Mouse (Mus musculus): ENCODE measurements at regions not wholly inside any gene's neighbourhood (a gene's known extent, or its start where the extent isn't known, plus 50 kb on each side); places are given as distances from the start of the nearest gene placed in this dataset.

DNA sequence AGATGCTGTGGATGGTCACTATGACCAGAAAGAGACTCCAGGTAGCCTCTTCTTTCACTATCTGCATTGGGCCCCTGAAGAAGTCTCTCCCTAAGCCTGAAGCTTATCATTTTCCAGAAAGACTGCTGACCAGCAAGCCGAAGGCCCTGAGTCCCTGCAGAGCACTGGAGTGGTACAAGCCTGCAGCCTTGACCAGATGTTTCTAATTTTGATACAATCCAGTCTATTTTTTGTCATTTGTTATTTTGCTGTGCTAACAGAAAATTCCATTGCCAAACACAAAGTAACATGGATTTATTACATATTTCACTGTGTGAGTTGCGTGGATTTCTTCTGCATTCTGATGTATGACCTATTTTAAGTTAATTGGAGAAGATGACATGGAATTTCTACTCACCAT, 764.9 kb upstream of the Arrdc4 start:
- Histone ChIP-seq H3K36me3 (ENCODE audit: control insufficient read depth, insufficient read depth, low read length) (no peaks in the 10 kb centered on the region), H3K27ac (ENCODE audit: low read length) (no peak overlapping the region), H3K4me2 (ENCODE audit: low read depth, low read length) (no peak overlapping the region), H3K9ac (ENCODE audit: low read length) (no peak overlapping the region), H3K9me3 (replicated peaks; ENCODE audit: control insufficient read depth, low read length) (no peaks in the 10 kb centered on the region), H3K4me3 (replicated peaks; ENCODE audit: low read length) (no peak overlapping the region), H3K27me3 (ENCODE audit: control insufficient read depth, insufficient read depth, low read length) (no peaks in the 10 kb centered on the region), H3K4me1 (ENCODE audit: control insufficient read depth, insufficient read depth, low read length) (no peaks in the 10 kb centered on the region)
- ATAC-seq (ENCODE audit: insufficient read depth, low FRiP score), result no peak
- 55% methylated on average over 2 of the region's 2 CpGs for WGBS

DNA sequence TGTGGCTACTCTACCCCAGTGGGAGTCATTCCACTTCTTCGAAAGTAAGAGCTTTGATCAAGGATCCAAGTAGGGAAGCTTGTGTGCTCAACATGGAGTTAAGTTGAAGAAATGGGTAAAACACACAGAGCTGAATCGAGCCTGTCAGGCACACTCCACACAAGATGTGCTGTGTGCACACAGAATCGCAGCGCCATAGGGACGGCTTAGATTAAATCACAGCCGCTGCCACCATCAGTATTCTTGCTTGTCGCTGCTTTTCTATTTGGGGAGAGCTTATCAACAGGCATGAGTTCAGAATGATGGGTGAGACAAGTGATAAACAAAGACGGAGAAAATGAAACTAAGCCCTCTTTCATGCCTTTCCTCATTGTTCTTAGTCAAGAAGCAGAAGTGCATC, 761.3 kb upstream of the Arrdc4 start:
- H3K27ac ChIP-seq (ENCODE audit: low read length), result no peak overlapping the region
- H3K9me3 ChIP-seq (replicated peaks; ENCODE audit: control insufficient read depth, low read length), result no peaks in the 10 kb centered on the region
- no peak overlapping the region for H3K4me2 ChIP-seq (ENCODE audit: low read depth, low read length)
- no peaks in the 10 kb centered on the region for H3K27me3 ChIP-seq (ENCODE audit: control insufficient read depth, insufficient read depth, low read length)
- WGBS, result 55% methylated on average over 8 of the region's 8 CpGs
- H3K36me3 ChIP-seq (ENCODE audit: control insufficient read depth, insufficient read depth, low read length), result no peaks in the 10 kb centered on the region
- no peaks in the 10 kb centered on the region for H3K4me1 ChIP-seq (ENCODE audit: control insufficient read depth, insufficient read depth, low read length)
- no peak overlapping the region for H3K9ac ChIP-seq (ENCODE audit: low read length)
- ATAC-seq (ENCODE audit: insufficient read depth, low FRiP score), result no peak
- no peak overlapping the region for H3K4me3 ChIP-seq (replicated peaks; ENCODE audit: low read length)

- Histone ChIP-seq H3K9me3 (replicated peaks; ENCODE audit: control insufficient read depth, low read length) (no peaks in the 10 kb centered on the region), H3K4me3 (replicated peaks; ENCODE audit: low read length) (no peak overlapping the region), H3K27me3 (ENCODE audit: control insufficient read depth, insufficient read depth, low read length) (no peaks in the 10 kb centered on the region), H3K9ac (ENCODE audit: low read length) (no peak overlapping the region; the same call in 1 of the 2 replicates), H3K4me2 (ENCODE audit: low read depth, low read length) (peak overlapping the region; percentile 22), H3K27ac (ENCODE audit: low read length) (no peak overlapping the region), H3K4me1 (ENCODE audit: control insufficient read depth, insufficient read depth, low read length) (0 out of 2 replicates have a peak, but pooled peaks cover 6% of the 10 kb centered on the region), H3K36me3 (ENCODE audit: control insufficient read depth, insufficient read depth, low read length) (no peaks in the 10 kb centered on the region)
- no peak for ATAC-seq (ENCODE audit: insufficient read depth, low FRiP score)
- 64% methylated on average over 18 of the region's 18 CpGs for WGBS
These were observed 744.3 kb upstream of the Arrdc4 start for GRCm38 (mm10) chr7:69493062-69493930.

GRCm38 (mm10) chr7:69490566-69491466, 741.8 kb upstream of the Arrdc4 start:
- Histone ChIP-seq H3K9me3 (replicated peaks; ENCODE audit: control insufficient read depth, low read length) (no peaks in the 10 kb centered on the region), H3K4me2 (ENCODE audit: low read depth, low read length) (peak overlapping the region; percentile 28), H3K4me3 (replicated peaks; ENCODE audit: low read length) (no peak overlapping the region), H3K27ac (ENCODE audit: low read length) (no peak overlapping the region), H3K4me1 (ENCODE audit: control insufficient read depth, insufficient read depth, low read length) (0 out of 2 replicates have a peak, but pooled peaks cover 6% of the 10 kb centered on the region), H3K9ac (ENCODE audit: low read length) (no peak overlapping the region), H3K36me3 (ENCODE audit: control insufficient read depth, insufficient read depth, low read length) (no peaks in the 10 kb centered on the region), H3K27me3 (ENCODE audit: control insufficient read depth, insufficient read depth, low read length) (no peaks in the 10 kb centered on the region)
- WGBS, result 27% methylated on average over 16 of the region's 16 CpGs
- ATAC-seq (ENCODE audit: insufficient read depth, low FRiP score), result peak; percentile 88

DNA sequence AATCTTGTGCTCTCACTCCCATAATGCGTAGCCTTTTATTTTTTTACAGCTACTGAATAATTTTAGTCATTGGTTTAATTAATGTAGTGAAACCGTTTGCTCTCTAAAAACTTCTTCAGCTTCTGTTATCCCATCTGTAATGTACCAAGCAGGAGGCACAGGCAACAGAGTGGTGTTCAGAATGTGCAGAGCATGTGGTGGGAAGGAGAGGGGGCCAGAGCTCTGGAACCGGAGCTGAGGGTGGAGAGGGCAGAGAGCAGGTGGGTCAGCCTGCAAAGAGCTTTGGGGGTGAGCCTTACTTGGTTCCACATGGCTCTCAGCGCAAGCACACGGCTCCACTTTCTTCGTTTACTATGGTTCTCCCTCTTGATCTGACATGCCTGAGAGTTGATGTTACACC, 739.6 kb upstream of the Arrdc4 start:
- Histone ChIP-seq H3K9ac (ENCODE audit: low read length) (no peak overlapping the region), H3K4me3 (replicated peaks; ENCODE audit: low read length) (no peak overlapping the region), H3K27ac (ENCODE audit: low read length) (no peak overlapping the region), H3K36me3 (ENCODE audit: control insufficient read depth, insufficient read depth, low read length) (no peaks in the 10 kb centered on the region), H3K27me3 (ENCODE audit: control insufficient read depth, insufficient read depth, low read length) (no peaks in the 10 kb centered on the region), H3K4me1 (ENCODE audit: control insufficient read depth, insufficient read depth, low read length) (0 out of 2 replicates have a peak, but pooled peaks cover 6% of the 10 kb centered on the region), H3K9me3 (replicated peaks; ENCODE audit: control insufficient read depth, low read length) (no peaks in the 10 kb centered on the region), H3K4me2 (ENCODE audit: low read depth, low read length) (no peak overlapping the region)
- 69% methylated on average over 6 of the region's 6 CpGs for WGBS
- ATAC-seq (ENCODE audit: insufficient read depth, low FRiP score), result no peak

GRCm38 (mm10) chr7:69487111-69487510, 738.1 kb upstream of the Arrdc4 start:
- WGBS, result 38% methylated on average over 3 of the region's 3 CpGs
- Histone ChIP-seq H3K36me3 (ENCODE audit: control insufficient read depth, insufficient read depth, low read length) (no peaks in the 10 kb centered on the region), H3K4me1 (ENCODE audit: control insufficient read depth, insufficient read depth, low read length) (no peaks in the 10 kb centered on the region), H3K4me3 (replicated peaks; ENCODE audit: low read length) (no peak overlapping the region), H3K4me2 (ENCODE audit: low read depth, low read length) (no peak overlapping the region), H3K9me3 (replicated peaks; ENCODE audit: control insufficient read depth, low read length) (no peaks in the 10 kb centered on the region), H3K27me3 (ENCODE audit: control insufficient read depth, insufficient read depth, low read length) (no peaks in the 10 kb centered on the region), H3K9ac (ENCODE audit: low read length) (no peak overlapping the region), H3K27ac (ENCODE audit: low read length) (no peak overlapping the region)
- ATAC-seq (ENCODE audit: insufficient read depth, low FRiP score), result no peak

DNA sequence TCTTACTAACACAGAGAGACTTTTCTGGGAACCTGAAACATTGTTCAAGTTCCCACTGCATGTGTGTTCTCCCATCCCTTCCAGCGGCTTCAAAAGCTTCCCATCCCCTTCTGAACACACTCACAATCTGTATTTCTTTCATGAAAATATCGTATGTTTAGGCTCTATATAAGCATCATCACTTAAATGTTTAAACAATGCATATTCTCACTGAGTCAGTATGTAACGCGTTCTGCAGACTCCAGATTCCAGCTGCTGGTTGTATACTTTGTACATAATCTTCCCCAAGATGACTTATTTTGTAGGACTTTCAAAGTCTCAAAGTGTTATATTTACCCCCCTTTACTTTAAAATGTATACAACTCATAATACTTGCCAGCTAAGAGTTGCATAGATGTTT, 735.5 kb upstream of the Arrdc4 start:
- Histone ChIP-seq H3K36me3 (ENCODE audit: control insufficient read depth, insufficient read depth, low read length) (no peaks in the 10 kb centered on the region), H3K27me3 (ENCODE audit: control insufficient read depth, insufficient read depth, low read length) (no peaks in the 10 kb centered on the region), H3K9ac (ENCODE audit: low read length) (no peak overlapping the region), H3K4me2 (ENCODE audit: low read depth, low read length) (no peak overlapping the region), H3K27ac (ENCODE audit: low read length) (no peak overlapping the region; the same call in 1 of the 2 replicates), H3K4me1 (ENCODE audit: control insufficient read depth, insufficient read depth, low read length) (no peaks in the 10 kb centered on the region), H3K9me3 (replicated peaks; ENCODE audit: control insufficient read depth, low read length) (no peaks in the 10 kb centered on the region), H3K4me3 (replicated peaks; ENCODE audit: low read length) (no peak overlapping the region)
- 50% methylated on average over 4 of the region's 4 CpGs for WGBS
- ATAC-seq (ENCODE audit: insufficient read depth, low FRiP score), result no peak

Measured in stomach, embryonic 16.5 days (tissue).